Mouse (Mus musculus) MEL-GATA-1-ER (cell line): ENCODE results near the gene Pcnx2.

Experiments
- DNase-seq: peaks from one replicate; pipeline ENCODE4 v3.0.0-alpha.2; 2012; ENCODE audit warnings: low read depth; ENCODE audit errors: extremely low read depth

Pcnx2 gene

GRCm38 (mm10) chr8:125757106-125757496 lies 141.0 kb downstream of the Pcnx2 start:
- no peak for DNase-seq

GRCm38 (mm10) chr8:125756391-125757105 lies 141.6 kb downstream of the Pcnx2 start:
- no peak for DNase-seq

- DNase-seq: no peak
These were observed 142.2 kb downstream of the Pcnx2 start for GRCm38 (mm10) chr8:125755896-125756295.

- no peak for DNase-seq
These were observed 147.3 kb downstream of the Pcnx2 start for GRCm38 (mm10) chr8:125750846-125751245.

- no peak for DNase-seq
These were observed 150.7 kb downstream of the Pcnx2 start for GRCm38 (mm10) chr8:125747390-125747789.

GRCm38 (mm10) chr8:125744914-125745576 lies 153.1 kb downstream of the Pcnx2 start:
- no peak for DNase-seq

GRCm38 (mm10) chr8:125742406-125742805 lies 155.7 kb downstream of the Pcnx2 start:
- DNase-seq: no peak

- no peak for DNase-seq
These were observed 156.3 kb downstream of the Pcnx2 start for GRCm38 (mm10) chr8:125741855-125742254.

- DNase-seq: no peak
These were observed 156.7 kb downstream of the Pcnx2 start for GRCm38 (mm10) chr8:125741377-125741776.

GRCm38 (mm10) chr8:125740655-125741054 lies 157.5 kb downstream of the Pcnx2 start:
- DNase-seq: no peak

- DNase-seq: no peak
These were observed 159.2 kb downstream of the Pcnx2 start for GRCm38 (mm10) chr8:125738956-125739355.

GRCm38 (mm10) chr8:125733964-125734956 lies 163.9 kb downstream of the Pcnx2 start:
- peak; percentile 55 for DNase-seq

GRCm38 (mm10) chr8:125729746-125730145 lies 168.4 kb downstream of the Pcnx2 start, which contains the start of gene Ntpcr:
Ntpcr (plus strand) TSS chr8:125729963.
- no peak for DNase-seq

- no peak for DNase-seq
These were observed 170.3 kb downstream of the Pcnx2 start for GRCm38 (mm10) chr8:125727797-125728196.

GRCm38 (mm10) chr8:125726986-125727385 lies 171.1 kb downstream of the Pcnx2 start:
- no peak for DNase-seq

GRCm38 (mm10) chr8:125726143-125726542 lies 172.0 kb downstream of the Pcnx2 start:
- no peak for DNase-seq

- peak; percentile 25 for DNase-seq
These were observed 172.9 kb downstream of the Pcnx2 start for GRCm38 (mm10) chr8:125725037-125725820.

GRCm38 (mm10) chr8:125723437-125723836 lies 174.7 kb downstream of the Pcnx2 start:
- DNase-seq: no peak

GRCm38 (mm10) chr8:125722675-125723074 lies 175.4 kb downstream of the Pcnx2 start:
- no peak for DNase-seq

- DNase-seq: no peak
These were observed 179.2 kb downstream of the Pcnx2 start for GRCm38 (mm10) chr8:125718914-125719313.

GRCm38 (mm10) chr8:125716613-125717012 lies 181.5 kb downstream of the Pcnx2 start:
- DNase-seq: no peak
